Mouse (Mus musculus): Measurements from ENCODE around the gene Bace1.
"Not testable (repeated sequence)": the region's sequence is repeated elsewhere in the genome, so short reads cannot be mapped to it uniquely, and the experiment has no call there.

Bace1 gene

GRCm38 (mm10) chr9:45839139-45839981 is 980 bp downstream of the Bace1 start:
- DNase-seq, result peak; percentile 27

DNA sequence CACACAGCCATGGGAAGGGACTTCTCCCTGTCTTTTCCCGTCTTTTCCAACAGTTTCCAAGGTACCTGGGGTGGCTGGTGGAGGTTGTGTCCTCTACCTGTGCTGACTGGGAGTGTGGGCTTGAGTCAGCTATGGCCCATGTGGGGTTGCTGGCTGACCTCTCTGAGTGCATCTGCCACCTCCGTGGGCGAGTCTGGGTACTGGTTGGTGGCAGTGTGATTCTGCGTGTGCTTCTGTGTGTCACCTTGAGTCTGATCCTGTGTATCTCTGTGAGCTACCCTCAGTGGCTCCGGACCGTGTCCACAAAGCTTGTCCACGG is 1.6 kb downstream of the Bace1 start:
- DNase-seq, result no peak

DNA sequence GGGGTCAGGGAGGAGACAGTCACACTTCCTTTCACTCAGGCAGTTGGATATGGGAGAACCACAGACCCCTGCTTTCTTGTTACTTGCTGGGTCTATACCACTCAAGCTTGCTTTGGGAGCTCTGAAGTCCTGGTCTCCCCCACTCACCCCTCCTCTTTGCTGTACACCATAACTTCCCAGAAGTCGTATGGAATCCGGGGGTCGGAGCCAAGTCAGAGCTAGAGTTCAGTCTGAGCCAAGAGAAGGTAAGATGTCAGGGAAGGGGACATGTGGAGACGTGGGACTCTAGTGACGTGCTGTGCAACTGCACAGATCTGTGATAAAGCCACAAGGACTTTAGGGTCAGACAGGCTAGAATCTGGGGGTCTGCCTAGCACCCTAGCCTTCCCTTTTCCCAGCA is 2.0 kb downstream of the Bace1 start:
- no peak for DNase-seq

DNA sequence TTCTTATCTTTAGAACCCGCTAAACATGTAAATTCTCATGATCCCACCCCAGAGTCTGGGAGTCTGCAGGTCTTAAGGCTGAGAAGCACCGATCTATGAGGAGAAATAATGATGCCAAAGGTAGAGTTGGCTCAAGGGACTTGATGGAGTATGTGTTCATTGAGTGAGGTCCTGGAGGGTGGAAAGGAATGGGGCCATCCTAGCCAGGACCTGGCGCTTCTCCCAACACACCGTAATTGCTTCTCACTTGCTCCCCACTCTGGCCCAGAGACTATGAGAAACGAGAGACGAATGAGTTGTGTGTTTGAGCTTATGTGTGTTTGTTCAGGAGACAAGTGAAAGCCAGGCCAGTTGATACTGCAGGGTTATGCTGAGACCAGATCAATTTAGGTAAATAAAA is 3.1 kb downstream of the Bace1 start:
- no peak for DNase-seq

GRCm38 (mm10) chr9:45843007-45843406 is 4.6 kb downstream of the Bace1 start:
- DNase-seq, result no peak

DNA sequence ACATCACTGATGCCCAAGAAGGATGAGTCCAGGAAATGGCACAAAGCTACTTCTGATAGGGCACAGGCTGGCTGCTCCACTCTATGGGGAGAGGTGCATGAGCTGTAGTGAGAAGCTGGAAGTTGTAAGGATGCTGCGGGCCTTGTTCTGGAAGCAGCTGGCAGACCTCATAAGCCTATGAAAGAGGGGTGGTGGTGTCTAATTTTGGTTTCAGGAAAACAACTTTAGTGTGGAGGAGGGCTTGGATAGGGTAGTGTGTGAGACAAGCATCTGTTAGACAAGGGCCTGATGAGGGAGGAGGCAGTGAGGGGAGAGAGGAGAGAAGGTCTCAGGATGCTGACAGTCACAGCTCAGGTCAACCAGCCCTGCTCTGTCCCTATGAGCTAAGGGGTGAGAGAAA is 5.4 kb downstream of the Bace1 start:
- no peak for DNase-seq

- DNase-seq, result no peak
Measured at GRCm38 (mm10) chr9:45845541-45845940, 7.2 kb downstream of the Bace1 start.

- not testable (repeated sequence) for DNase-seq
Measured at GRCm38 (mm10) chr9:45846176-45846575, 7.8 kb downstream of the Bace1 start.

DNA sequence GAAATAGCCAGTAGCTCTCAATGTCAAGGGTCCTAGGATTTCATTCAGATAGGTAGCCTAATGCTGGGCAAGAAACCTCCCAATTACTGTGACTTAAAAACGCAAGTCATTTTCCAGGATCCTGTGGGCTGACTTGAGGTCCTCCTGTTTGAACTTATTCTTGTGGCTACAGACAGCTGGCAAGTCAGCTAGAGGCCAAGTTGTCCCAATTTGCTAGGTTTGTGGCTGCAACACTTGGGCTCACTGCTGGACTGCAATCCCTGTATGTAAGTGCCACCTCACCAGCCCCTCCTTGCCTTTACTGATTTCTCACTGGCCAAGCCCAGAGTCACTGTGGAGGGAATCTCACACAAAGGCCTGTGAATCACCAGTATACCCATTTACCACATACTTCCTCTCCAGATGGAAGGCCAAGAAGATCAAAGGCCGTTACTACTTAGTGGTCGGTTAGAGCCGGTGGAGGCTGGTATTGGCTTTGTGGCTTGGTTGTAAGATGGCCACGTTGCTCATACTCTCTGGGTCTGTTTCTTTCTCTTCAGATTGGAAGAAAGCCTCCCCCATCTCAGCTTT is 8.6 kb downstream of the Bace1 start:
- DNase-seq, result no peak

GRCm38 (mm10) chr9:45849528-45850408 is 11.4 kb downstream of the Bace1 start:
- DNase-seq, result peak; percentile 32

DNA sequence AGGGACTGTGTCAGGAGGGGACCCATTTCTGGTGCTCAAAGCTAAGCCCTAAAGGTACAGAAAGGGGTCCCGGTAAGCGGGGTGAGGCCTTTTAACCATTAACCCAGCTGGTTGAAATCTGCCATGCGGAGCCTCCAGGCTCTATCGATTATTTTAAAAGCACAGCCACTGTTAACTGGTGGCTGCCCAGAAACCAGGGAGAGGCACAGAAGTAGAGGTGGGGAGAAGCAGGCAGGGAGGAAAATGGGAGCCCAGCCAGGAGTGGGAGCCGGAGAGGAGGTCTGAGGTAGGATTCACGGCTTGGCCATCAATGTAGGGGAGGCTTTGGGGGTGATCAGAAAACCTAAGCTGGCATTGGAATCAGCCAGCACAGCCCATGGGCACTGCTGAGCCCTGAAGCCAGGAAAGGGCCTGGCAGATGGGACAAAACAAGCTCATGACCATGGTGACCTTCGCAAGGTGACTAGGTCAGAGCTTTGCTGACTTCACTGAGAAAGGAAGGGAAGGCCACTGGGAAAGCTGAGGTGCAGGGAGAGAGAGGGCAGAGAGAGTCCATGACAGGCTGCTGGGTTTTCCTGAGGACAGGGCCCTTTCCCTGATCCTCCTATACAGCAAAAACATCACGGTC is 12.3 kb downstream of the Bace1 start:
- DNase-seq, result no peak

DNA sequence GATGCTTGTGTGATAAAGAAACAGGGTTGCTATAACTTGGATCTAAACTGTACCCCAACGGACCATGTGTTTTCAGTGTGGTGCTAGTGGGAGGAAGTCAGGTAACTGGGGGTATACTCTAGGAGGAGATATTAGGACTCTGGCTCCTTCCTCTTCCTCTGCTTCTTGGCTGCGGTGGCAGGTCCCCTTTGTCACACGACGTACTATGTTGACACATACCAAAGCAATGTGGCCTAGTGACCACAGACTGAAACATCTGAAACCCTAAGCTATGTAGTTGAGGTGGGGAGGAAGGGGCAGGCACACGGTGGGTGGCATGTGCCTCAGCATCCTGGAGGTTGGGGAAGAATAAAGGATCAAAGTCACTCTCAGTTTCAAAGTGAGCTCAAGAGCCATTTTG is 12.9 kb downstream of the Bace1 start:
- DNase-seq, result no peak

GRCm38 (mm10) chr9:45851776-45852175 is 13.4 kb downstream of the Bace1 start:
- DNase-seq, result no peak

DNA sequence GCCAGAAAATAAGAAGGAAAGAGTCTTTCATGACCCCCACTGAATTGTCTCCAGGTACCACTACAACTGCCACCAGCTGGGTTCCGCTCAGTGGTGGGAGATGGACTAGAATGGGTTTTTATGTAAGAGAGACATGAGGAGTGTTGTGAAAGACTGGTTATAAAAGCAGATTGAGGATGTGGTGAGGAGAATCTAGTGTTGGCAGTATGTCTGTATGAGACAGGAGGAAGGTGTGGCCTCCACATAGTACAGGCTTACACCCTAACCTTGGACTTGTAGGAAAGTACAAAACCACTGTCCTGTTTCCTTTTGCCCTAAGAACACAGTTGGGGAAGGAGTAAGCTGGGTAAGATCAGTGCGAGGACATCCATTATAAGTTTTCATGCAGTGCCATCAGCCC is 15.3 kb downstream of the Bace1 start:
- DNase-seq, result no peak

DNA sequence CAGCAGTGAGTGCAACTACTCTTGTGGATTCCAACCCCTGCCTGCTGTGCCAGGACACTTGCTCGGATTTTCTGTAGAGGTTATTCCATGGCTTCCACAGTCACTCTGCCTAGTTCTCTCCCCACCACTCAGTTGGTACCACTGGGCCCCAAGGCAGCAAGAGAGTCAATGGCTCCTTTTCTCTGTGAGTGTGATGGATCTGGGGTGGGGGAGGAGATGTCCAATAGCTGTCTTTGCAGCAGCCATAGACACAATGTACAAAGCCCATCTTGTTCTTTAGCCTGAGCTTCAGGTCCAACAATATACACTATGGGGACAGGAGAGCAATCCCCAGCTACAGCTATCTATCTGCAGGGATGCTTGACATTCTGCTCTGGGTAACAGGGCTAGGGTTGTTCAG is 15.8 kb downstream of the Bace1 start:
- DNase-seq, result no peak

DNA sequence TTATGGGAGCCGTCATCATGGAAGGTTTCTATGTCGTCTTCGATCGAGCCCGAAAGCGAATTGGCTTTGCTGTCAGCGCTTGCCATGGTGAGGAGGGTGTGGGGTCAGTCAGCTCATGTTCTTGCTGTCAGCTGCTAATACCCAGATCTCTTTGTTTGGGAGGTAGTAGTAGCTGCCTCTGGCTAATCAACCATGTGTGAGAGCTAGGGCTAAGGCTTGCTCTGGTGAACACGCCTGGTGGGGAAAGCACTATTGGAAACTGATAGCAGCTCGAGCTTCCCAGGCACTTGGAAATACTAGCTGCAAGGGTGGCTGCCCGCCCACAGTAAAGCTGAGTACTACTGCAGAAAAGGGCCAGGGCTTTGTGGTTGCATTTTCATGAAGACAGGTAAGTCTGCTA is 21.0 kb downstream of the Bace1 start:
- no peak for DNase-seq

DNA sequence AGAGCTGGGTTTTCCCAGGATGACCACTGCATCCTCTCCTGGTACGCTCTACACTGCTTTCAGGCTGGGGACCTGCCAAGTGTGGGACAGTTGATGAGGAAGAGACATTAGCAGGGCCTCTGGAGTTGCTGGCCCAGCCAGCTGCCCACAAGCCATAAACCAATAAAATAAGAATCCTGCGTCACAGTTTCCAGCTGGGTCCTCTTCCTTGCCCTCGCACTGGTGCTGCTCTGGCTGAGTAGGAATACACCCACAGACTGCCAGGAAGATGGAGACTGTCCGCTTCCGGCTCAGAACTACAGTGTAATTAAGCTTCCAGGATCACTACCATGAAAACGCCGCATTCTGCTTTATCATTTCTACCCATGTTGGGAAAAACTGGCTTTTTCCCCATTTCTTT is 23.4 kb downstream of the Bace1 start:
- no peak for DNase-seq

DNA sequence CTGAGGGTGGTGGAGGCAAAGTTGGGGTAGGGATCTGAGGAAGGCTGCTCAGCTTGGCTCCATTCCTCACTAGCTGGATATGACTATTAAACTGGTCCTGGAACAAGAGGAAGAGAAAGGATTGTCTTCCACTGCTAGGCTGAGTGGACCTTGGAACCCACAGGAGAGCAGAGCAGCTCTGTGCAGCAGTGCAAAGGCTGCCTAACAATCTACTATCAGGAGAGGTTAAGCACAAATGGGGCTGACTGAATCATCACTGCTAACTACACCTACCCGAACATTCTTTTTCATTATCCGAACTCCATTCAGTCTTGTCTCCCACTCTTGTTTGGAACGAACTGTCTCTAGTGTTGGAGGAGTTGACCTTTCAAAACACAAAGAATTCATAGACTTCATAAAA is 30.8 kb downstream of the Bace1 start:
- DNase-seq, result no peak

DNA sequence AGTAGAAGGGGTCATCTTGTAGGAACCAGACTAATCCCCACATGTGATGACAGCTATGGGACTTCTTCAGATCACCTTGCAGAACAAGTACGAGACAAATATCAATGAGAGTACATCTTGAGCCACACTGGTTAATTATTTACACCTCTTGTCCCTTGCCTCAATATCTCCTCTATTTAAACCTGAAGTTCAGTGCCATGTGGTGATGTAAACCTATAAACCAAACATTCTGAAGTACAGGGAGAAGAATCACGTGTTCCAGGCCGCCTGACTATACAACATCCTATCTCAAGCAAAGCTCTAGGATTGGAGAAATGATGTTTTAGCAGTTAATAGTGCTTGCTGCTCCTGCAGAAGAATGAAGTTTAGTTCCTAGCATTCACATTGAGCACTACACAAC is 31.9 kb downstream of the Bace1 start:
- no peak for DNase-seq

GRCm38 (mm10) chr9:45877928-45878327 is 39.5 kb downstream of the Bace1 start:
- peak; percentile 88 for DNase-seq

GRCm38 (mm10) chr9:45893681-45894080 is 55.3 kb downstream of the Bace1 start:
- DNase-seq, result no peak

DNA sequence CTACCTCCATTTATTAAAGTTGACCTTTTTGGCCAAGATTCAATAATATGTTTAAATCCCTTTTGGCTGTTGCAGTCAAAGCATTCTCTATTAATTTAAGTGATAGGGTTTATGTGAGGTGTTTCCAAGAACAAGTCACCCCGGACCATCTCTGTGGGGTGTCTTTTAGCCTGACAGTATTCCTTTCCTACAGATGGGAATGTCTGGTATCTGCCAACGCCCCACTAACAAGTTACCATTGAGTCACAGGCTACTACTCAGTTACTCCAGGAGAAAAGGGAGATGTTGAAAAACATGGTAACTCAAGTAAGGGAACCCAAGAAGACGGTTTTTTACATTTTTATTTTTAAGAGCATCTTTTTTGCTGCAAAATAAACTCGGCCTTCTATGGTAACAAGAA is 66.8 kb downstream of the Bace1 start:
- DNase-seq, result no peak

DNA sequence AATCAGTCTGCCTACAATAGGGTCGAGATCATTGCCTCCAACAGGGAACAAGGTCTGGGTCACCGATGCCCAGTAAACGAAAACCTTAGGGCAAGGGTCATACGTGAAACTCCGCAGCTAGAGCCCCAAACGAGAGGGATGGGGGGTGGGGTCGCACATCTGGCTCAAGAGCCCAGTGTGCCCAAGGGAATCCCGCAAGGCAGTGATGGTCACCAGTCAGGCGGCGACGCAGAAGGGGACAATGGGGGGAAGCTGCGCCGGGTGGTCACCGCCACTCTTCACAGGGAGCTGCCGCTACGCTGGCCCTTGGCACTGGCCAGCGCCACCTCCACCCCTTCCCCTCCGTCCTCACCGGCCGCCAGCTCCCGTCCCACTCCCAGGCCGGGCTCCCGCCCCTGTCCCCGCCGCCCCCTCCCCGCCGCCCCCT is 67.4 kb downstream of the Bace1 start:
- no peak for DNase-seq
